Mouse (Mus musculus) cortical plate, adult 2 months (tissue): ENCODE data around the gene Bcdin3d.

Experiments
- CTCF ChIP-seq: fragments of 200-500 bp; IDR thresholded peaks from 2 replicates; pipeline ENCODE4 v1.5.1; 2011; ENCODE audit warnings: mild to moderate bottlenecking, control low read depth, low read length; ENCODE audit not compliant: insufficient read depth; ENCODE audit errors: extremely low read depth
- POLR2A ChIP-seq: fragments of 200-500 bp; IDR thresholded peaks from 2 replicates; pipeline ENCODE4 v1.6.1; 2011; ENCODE audit warnings: mild to moderate bottlenecking, low read length, control low read depth; ENCODE audit not compliant: insufficient read depth; ENCODE audit errors: extremely low read depth

- no peak for TF ChIP-seq CTCF
- TF ChIP-seq POLR2A: no peak
Observed at GRCm38 (mm10) chr15:99440816-99441457, 33.6 kb downstream of the Bcdin3d start.
